Mouse (Mus musculus) cerebellum, adult (tissue): ENCODE results near the gene Slc3a1.

Source experiments
- ATAC-seq: cut with Nextera tagmentation; 2 replicates; pipeline ENCODE4 v1.9.2; 2017; ENCODE audit warnings: mild to moderate bottlenecking, moderate library complexity, mixed read lengths; ENCODE audit not compliant: insufficient number of reproducible peaks, low FRiP score, low TSS enrichment

Gene Slc3a1

GRCm38 (mm10) chr17:85028093-85028739, at the start of gene Slc3a1:
Gene Slc3a1 (plus strand): TSS chr17:85028376.
- no peak for ATAC-seq

- no peak for ATAC-seq
Measured at GRCm38 (mm10) chr17:84981721-84982120, 46.5 kb upstream of the Slc3a1 start.

GRCm38 (mm10) chr17:84982735-84983134, 45.4 kb upstream of the Slc3a1 start:
- ATAC-seq, result no peak

GRCm38 (mm10) chr17:84986368-84986767, 41.8 kb upstream of the Slc3a1 start:
- no peak for ATAC-seq

GRCm38 (mm10) chr17:84987834-84988410, 40.3 kb upstream of the Slc3a1 start:
- ATAC-seq, result no peak

- no peak for ATAC-seq
Measured at GRCm38 (mm10) chr17:84988514-84988913, 39.7 kb upstream of the Slc3a1 start.

- no peak for ATAC-seq
Measured at GRCm38 (mm10) chr17:84995844-84996243, 32.3 kb upstream of the Slc3a1 start.

GRCm38 (mm10) chr17:84997639-84998038, 30.5 kb upstream of the Slc3a1 start:
- no peak for ATAC-seq

- ATAC-seq, result no peak
Measured at GRCm38 (mm10) chr17:84999636-85000035, 28.5 kb upstream of the Slc3a1 start.

- ATAC-seq, result no peak
Measured at GRCm38 (mm10) chr17:85013485-85013884, 14.7 kb upstream of the Slc3a1 start.

- no peak for ATAC-seq
Measured at GRCm38 (mm10) chr17:85014632-85015031, 13.5 kb upstream of the Slc3a1 start.

- ATAC-seq, result no peak
Measured at GRCm38 (mm10) chr17:85018344-85018743, 9.8 kb upstream of the Slc3a1 start.

- no peak for ATAC-seq
Measured at GRCm38 (mm10) chr17:85018794-85019193, 9.4 kb upstream of the Slc3a1 start.

GRCm38 (mm10) chr17:85020343-85020742, 7.8 kb upstream of the Slc3a1 start:
- ATAC-seq, result no peak

- 0 out of 2 replicates have a peak, but pooled peaks have one; percentile 38 for ATAC-seq
Measured at GRCm38 (mm10) chr17:85023247-85024167, 4.7 kb upstream of the Slc3a1 start.

GRCm38 (mm10) chr17:85024237-85024636, 3.9 kb upstream of the Slc3a1 start:
- ATAC-seq, result no peak

- no peak for ATAC-seq
Measured at GRCm38 (mm10) chr17:85025151-85025550, 3.0 kb upstream of the Slc3a1 start.

GRCm38 (mm10) chr17:85026436-85026835, 1.7 kb upstream of the Slc3a1 start:
- ATAC-seq, result no peak

- no peak for ATAC-seq
Measured at GRCm38 (mm10) chr17:85027247-85027646, 929 bp upstream of the Slc3a1 start.

GRCm38 (mm10) chr17:85028797-85029196, 621 bp downstream of the Slc3a1 start:
- ATAC-seq, result no peak

- no peak for ATAC-seq
Measured at GRCm38 (mm10) chr17:85030651-85031050, 2.5 kb downstream of the Slc3a1 start.
